Mouse (Mus musculus) bone marrow, adult 2 months (tissue): ENCODE results near the gene Kcnip1.

ENCODE experiments used
- CTCF ChIP-seq: fragments of 200-500 bp; IDR thresholded peaks from 2 replicates; pipeline ENCODE4 v1.5.1; 2011; ENCODE audit warnings: low read length, control low read depth; ENCODE audit not compliant: control insufficient read depth, insufficient read depth
- POLR2A ChIP-seq: fragments of 200-500 bp; IDR thresholded peaks from 2 replicates; pipeline ENCODE4 v1.6.1; 2011; ENCODE audit warnings: low read depth, mild to moderate bottlenecking, control low read depth, low read length, borderline replicate concordance; ENCODE audit not compliant: control insufficient read depth

DNA sequence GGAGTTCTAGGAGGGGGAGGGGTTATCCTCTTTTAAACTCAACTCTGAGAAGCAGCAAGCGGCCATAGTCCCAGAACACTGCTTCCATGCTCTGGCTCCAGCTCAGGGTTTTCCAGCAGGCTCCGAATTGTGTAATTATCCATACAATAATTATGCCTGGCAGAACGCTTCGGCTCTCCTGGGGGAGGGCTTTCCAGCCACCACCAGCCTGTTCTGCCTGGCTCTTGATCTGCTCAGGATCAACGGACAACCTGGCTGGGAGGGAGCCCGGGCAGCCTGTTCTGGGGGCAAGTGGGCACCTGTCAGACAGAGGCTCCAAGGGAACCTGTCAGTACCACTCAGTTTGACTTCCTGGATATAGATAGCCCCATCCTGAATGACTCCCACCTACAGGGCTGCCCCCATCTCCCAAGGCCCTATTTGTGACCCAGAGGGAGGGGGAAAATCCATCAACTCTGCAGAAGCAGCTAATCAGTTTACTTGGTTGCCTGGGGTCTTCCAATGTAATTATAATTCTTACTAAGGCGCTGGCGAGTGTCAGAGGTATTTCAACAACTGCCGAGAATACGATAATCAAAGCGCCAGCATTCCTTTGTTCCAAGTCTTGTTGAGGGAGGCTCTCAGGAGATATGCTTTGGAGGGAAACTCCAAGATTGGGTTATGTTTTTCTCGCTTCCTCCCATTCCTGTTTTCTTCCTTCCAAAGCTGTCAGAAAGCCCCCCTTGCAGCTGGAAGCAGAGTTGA is 165.7 kb downstream of the Kcnip1 start:
- no peak for TF ChIP-seq POLR2A
- TF ChIP-seq CTCF: no peak
